Mouse (Mus musculus): ENCODE results near the gene Znrf2. TPM values are rescaled to one million over a fixed set of nuclear protein-coding genes. Genes with fewer than 3 reads are reported as not detected.
A peak's percentile ranks its signal among the peaks of the same experiment; 100 is the strongest.
"Not testable (repeated sequence)": the region's sequence is repeated elsewhere in the genome, so short reads cannot be mapped to it uniquely, and the experiment has no call there.

Gene Znrf2
- polyA plus RNA-seq, 1 experiment from 2014 or later, result 5.2 TPM

GRCm38 (mm10) chr6:54855801-54856583, 39.3 kb downstream of the Znrf2 start:
- Histone ChIP-seq H3K27ac (replicated peaks) (no peak overlapping the region), H3K36me3 (ENCODE audit: control insufficient read depth, insufficient read depth, low read length) (no peaks in the 10 kb centered on the region), H3K4me2 (replicated peaks; ENCODE audit: low read depth) (no peak overlapping the region), H3K27me3 (ENCODE audit: control insufficient read depth, insufficient read depth, low read length) (no peaks in the 10 kb centered on the region), H3K9me3 (ENCODE audit: control insufficient read depth, low read length) (no peaks in the 10 kb centered on the region), H3K4me3 (ENCODE audit: low read depth, low read length) (no peak overlapping the region), H3K4me1 (replicated peaks; ENCODE audit: control insufficient read depth, insufficient read depth) (no peaks in the 10 kb centered on the region), H3K9ac (ENCODE audit: low read length) (no peak overlapping the region)
- TF ChIP-seq EP300 (optimal IDR thresholded peaks at IDR 0.05) (no peak), CTCF (IDR thresholded peaks at IDR 0.05; ENCODE audit: low read depth) (no peak)
- WGBS, result 63% methylated on average over 4 of the region's 4 CpGs
- ATAC-seq (ENCODE audit: low FRiP score, low TSS enrichment), result peak; percentile 54; the same call in 1 of the 2 replicates
- DNase-seq (ENCODE audit: low spot score), result no peak

GRCm38 (mm10) chr6:54859159-54859558, 42.4 kb downstream of the Znrf2 start:
- not testable (repeated sequence) for ATAC-seq (ENCODE audit: low FRiP score, low TSS enrichment); H3K9ac ChIP-seq (ENCODE audit: low read length); H3K4me2 ChIP-seq (replicated peaks; ENCODE audit: low read depth); H3K9me3 ChIP-seq (ENCODE audit: control insufficient read depth, low read length); H3K4me1 ChIP-seq (replicated peaks; ENCODE audit: control insufficient read depth, insufficient read depth); H3K4me3 ChIP-seq (ENCODE audit: low read depth, low read length); H3K27ac ChIP-seq (replicated peaks); H3K36me3 ChIP-seq (ENCODE audit: control insufficient read depth, insufficient read depth, low read length); DNase-seq (ENCODE audit: low spot score); H3K27me3 ChIP-seq (ENCODE audit: control insufficient read depth, insufficient read depth, low read length)
- 86% methylated on average over 5 of the region's 5 CpGs for WGBS

GRCm38 (mm10) chr6:54860180-54860579, 43.5 kb downstream of the Znrf2 start:
- TF ChIP-seq EP300 (optimal IDR thresholded peaks at IDR 0.05) (no peak), CTCF (IDR thresholded peaks at IDR 0.05; ENCODE audit: low read depth) (no peak)

GRCm38 (mm10) chr6:54866731-54867410, 50.2 kb downstream of the Znrf2 start:
- ATAC-seq (ENCODE audit: low FRiP score, low TSS enrichment), result peak; percentile 96
- 48% methylated on average over 5 of the region's 5 CpGs for WGBS
- no peak for TF ChIP-seq EP300 (optimal IDR thresholded peaks at IDR 0.05)
- TF ChIP-seq CTCF (IDR thresholded peaks at IDR 0.05; ENCODE audit: low read depth), result no peak

More at GRCm38 (mm10) chr6:54860180-54860579, 43.5 kb downstream of the Znrf2 start:
- H3K36me3 ChIP-seq (ENCODE audit: control insufficient read depth, insufficient read depth, low read length), result no peaks in the 10 kb centered on the region
- no peak overlapping the region for H3K4me3 ChIP-seq (ENCODE audit: low read depth, low read length)
- no peaks in the 10 kb centered on the region for H3K4me1 ChIP-seq (replicated peaks; ENCODE audit: control insufficient read depth, insufficient read depth)
- ATAC-seq (ENCODE audit: low FRiP score, low TSS enrichment) (no peak), DNase-seq (ENCODE audit: low spot score) (no peak)
- no peak overlapping the region for H3K27ac ChIP-seq (replicated peaks)
- no peak overlapping the region for H3K9ac ChIP-seq (ENCODE audit: low read length)
- no peaks in the 10 kb centered on the region for H3K9me3 ChIP-seq (ENCODE audit: control insufficient read depth, low read length)
- H3K27me3 ChIP-seq (ENCODE audit: control insufficient read depth, insufficient read depth, low read length), result no peaks in the 10 kb centered on the region
- H3K4me2 ChIP-seq (replicated peaks; ENCODE audit: low read depth), result no peak overlapping the region

GRCm38 (mm10) chr6:54867411-54867745, 50.7 kb downstream of the Znrf2 start:
- Histone ChIP-seq H3K27ac (replicated peaks) (0 out of 2 replicates have a peak overlapping the region, but pooled peaks have one; percentile 5), H3K9me3 (ENCODE audit: control insufficient read depth, low read length) (no peaks in the 10 kb centered on the region), H3K9ac (ENCODE audit: low read length) (no peak overlapping the region), H3K4me3 (ENCODE audit: low read depth, low read length) (no peak overlapping the region), H3K4me1 (replicated peaks; ENCODE audit: control insufficient read depth, insufficient read depth) (no peaks in the 10 kb centered on the region), H3K36me3 (ENCODE audit: control insufficient read depth, insufficient read depth, low read length) (no peaks in the 10 kb centered on the region), H3K27me3 (ENCODE audit: control insufficient read depth, insufficient read depth, low read length) (no peaks in the 10 kb centered on the region), H3K4me2 (replicated peaks; ENCODE audit: low read depth) (no peak overlapping the region)
- DNase-seq (ENCODE audit: low spot score) (no peak), ATAC-seq (ENCODE audit: low FRiP score, low TSS enrichment) (0 out of 2 replicates have a peak, but pooled peaks have one; percentile 34)
- TF ChIP-seq CTCF (IDR thresholded peaks at IDR 0.05; ENCODE audit: low read depth), result no peak
- TF ChIP-seq EP300 (optimal IDR thresholded peaks at IDR 0.05), result no peak
- 46% methylated on average over 4 of the region's 4 CpGs for WGBS

More at GRCm38 (mm10) chr6:54866731-54867410, 50.2 kb downstream of the Znrf2 start:
- Histone ChIP-seq H3K27ac (replicated peaks) (peak overlapping the region; percentile 58; the same call in 1 of the 2 replicates), H3K36me3 (ENCODE audit: control insufficient read depth, insufficient read depth, low read length) (no peaks in the 10 kb centered on the region), H3K9ac (ENCODE audit: low read length) (no peak overlapping the region), H3K27me3 (ENCODE audit: control insufficient read depth, insufficient read depth, low read length) (no peaks in the 10 kb centered on the region), H3K4me2 (replicated peaks; ENCODE audit: low read depth) (no peak overlapping the region), H3K9me3 (ENCODE audit: control insufficient read depth, low read length) (no peaks in the 10 kb centered on the region), H3K4me1 (replicated peaks; ENCODE audit: control insufficient read depth, insufficient read depth) (no peaks in the 10 kb centered on the region), H3K4me3 (ENCODE audit: low read depth, low read length) (no peak overlapping the region)
- DNase-seq (ENCODE audit: low spot score), result no peak

GRCm38 (mm10) chr6:54873029-54873428, 56.3 kb downstream of the Znrf2 start:
- H3K4me3 ChIP-seq (ENCODE audit: low read depth, low read length), result no peak overlapping the region
- no peak overlapping the region for H3K4me2 ChIP-seq (replicated peaks; ENCODE audit: low read depth)
- H3K36me3 ChIP-seq (ENCODE audit: control insufficient read depth, insufficient read depth, low read length), result no peaks in the 10 kb centered on the region
- 48% methylated on average over 5 of the region's 5 CpGs for WGBS
- no peak for TF ChIP-seq EP300 (optimal IDR thresholded peaks at IDR 0.05)
- no peak for TF ChIP-seq CTCF (IDR thresholded peaks at IDR 0.05; ENCODE audit: low read depth)
- H3K27ac ChIP-seq (replicated peaks), result no peak overlapping the region
- H3K27me3 ChIP-seq (ENCODE audit: control insufficient read depth, insufficient read depth, low read length), result no peaks in the 10 kb centered on the region
- no peak for DNase-seq (ENCODE audit: low spot score)
- H3K4me1 ChIP-seq (replicated peaks; ENCODE audit: control insufficient read depth, insufficient read depth), result no peaks in the 10 kb centered on the region
- no peak for ATAC-seq (ENCODE audit: low FRiP score, low TSS enrichment)
- H3K9ac ChIP-seq (ENCODE audit: low read length), result no peak overlapping the region
- H3K9me3 ChIP-seq (ENCODE audit: control insufficient read depth, low read length), result no peaks in the 10 kb centered on the region

All from stomach, postnatal 0 days (tissue).